Mouse (Mus musculus) heart, adult 2 months (tissue): ENCODE data around the gene Retsat. TPM values are rescaled to one million over a fixed set of nuclear protein-coding genes. Genes with fewer than 3 reads are reported as not detected.
A peak's percentile ranks its signal among the peaks of the same experiment; 100 is the strongest.

ENCODE experiments used
- DNase-seq, 2 experiments: peaks; one replicate each; pipeline ENCODE4 v3.0.0; 2021
- H3K27ac ChIP-seq: fragments of 200-600 bp; 2 replicates; pipeline ENCODE4 v1.8.1; 2022
- H3K27me3 ChIP-seq: fragments of 200-500 bp; 2 replicates; pipeline ENCODE4 v1.6.1; 2012; ENCODE audit warnings: mild to moderate bottlenecking, low read length, inconsistent platforms, mixed read lengths; ENCODE audit not compliant: control insufficient read depth, insufficient read depth
- H3K36me3 ChIP-seq: fragments of 200-500 bp; 2 replicates; pipeline ENCODE4 v1.6.1; 2012; ENCODE audit warnings: low read length, inconsistent platforms; ENCODE audit not compliant: control insufficient read depth, insufficient read depth
- H3K4me1 ChIP-seq: fragments of 200-500 bp; 2 replicates; pipeline ENCODE4 v1.6.1; 2011; ENCODE audit warnings: low read length; ENCODE audit not compliant: control insufficient read depth, insufficient read depth
- H3K4me3 ChIP-seq: fragments of 200-600 bp; 2 replicates; pipeline ENCODE4 v1.8.1; 2022
- H3K79me2 ChIP-seq: fragments of 200-500 bp; replicated peaks from 2 replicates; pipeline ENCODE4 v1.6.1; 2012; ENCODE audit warnings: mild to moderate bottlenecking, inconsistent platforms, low read length, moderate library complexity, mixed read lengths; ENCODE audit not compliant: control insufficient read depth, insufficient read depth
- H3K9ac ChIP-seq: fragments of 200-500 bp; 2 replicates; pipeline ENCODE4 v1.6.1; 2012; ENCODE audit warnings: low read depth, mild to moderate bottlenecking, control low read depth, inconsistent platforms, low read length, mixed read lengths
- CTCF ChIP-seq: fragments of 200-600 bp; IDR thresholded peaks from 2 replicates; pipeline ENCODE4 v1.8.1; 2022; ENCODE audit warnings: antibody characterized with exemption, mild to moderate bottlenecking, moderate library complexity
- EP300 ChIP-seq: fragments of 200-500 bp; IDR thresholded peaks from 2 replicates; pipeline ENCODE4 v1.6.1; 2011; ENCODE audit warnings: low read depth, low read length, control low read depth; ENCODE audit not compliant: insufficient read depth
- POLR2A ChIP-seq: fragments of 200-500 bp; IDR thresholded peaks from 2 replicates; pipeline ENCODE4 v1.6.1; 2011; ENCODE audit warnings: mild to moderate bottlenecking, low read depth, low read length, control low read depth; ENCODE audit not compliant: insufficient read depth
- WGBS: fragments of 180-500 bp; shearing (Covaris S2); methylation state at CpG from one replicate; pipeline ENCODE4 v1.1.7; 2018; 5-methylcytosine and 5-hydroxymethylcytosine counted together
- intact Hi-C: fragments of 180-260 bp; cut with DNase I; formaldehyde crosslinking; loops from one replicate; pipeline ENCODE4 v1.15.1; 2025
- polyA plus RNA-seq: library from polyadenylated mRNA; depleted of rRNA; stranded (reverse); fragments of >200 nt; gene quantifications from 2 replicates; pipeline ENCODE4 v1.2.3, GENCODE M21; 2012
- total RNA-seq, 2 experiments: library from RNA; stranded (reverse); gene quantifications; 2 replicates each; pipeline ENCODE4 v1.2.3; 2021

Retsat gene
- total and polyA plus RNA-seq, 3 experiments: 57.1 to 181 (median 155) TPM

- DNase-seq: peak; percentile 44 to 55
- Histone ChIP-seq H3K9ac (no peak overlapping the region), H3K4me1 (no peaks in the 10 kb centered on the region; the same call in 1 of the 2 replicates), H3K27me3 (no peaks in the 10 kb centered on the region), H3K4me3 (no peak overlapping the region), H3K36me3 (no peaks in the 10 kb centered on the region), H3K79me2 (no peaks in the 10 kb centered on the region), H3K27ac (no peak overlapping the region)
- TF ChIP-seq POLR2A: no peak
- TF ChIP-seq CTCF: no peak
- no peak for TF ChIP-seq EP300
- 86% methylated on average over 8 of the region's 8 CpGs for WGBS
- intact Hi-C loops: no loop called here
Measured at GRCm38 (mm10) chr6:72623661-72624402, 25.6 kb downstream of the Retsat start.

GRCm38 (mm10) chr6:72626391-72626790 lies 28.1 kb downstream of the Retsat start:
- no peak for DNase-seq
- H3K36me3 ChIP-seq: no peaks in the 10 kb centered on the region
- H3K4me3 ChIP-seq: no peak overlapping the region
- no peak for TF ChIP-seq EP300
- no peak for TF ChIP-seq CTCF
- TF ChIP-seq POLR2A: no peak
- no peaks in the 10 kb centered on the region for H3K27me3 ChIP-seq
- 81% methylated on average over 7 of the region's 7 CpGs for WGBS
- no peaks in the 10 kb centered on the region for H3K79me2 ChIP-seq
- H3K9ac ChIP-seq: no peak overlapping the region
- no peaks in the 10 kb centered on the region; the same call in 1 of the 2 replicates for H3K4me1 ChIP-seq
- H3K27ac ChIP-seq: no peak overlapping the region
- intact Hi-C loops: no loop called here

GRCm38 (mm10) chr6:72627276-72627675 lies 29.0 kb downstream of the Retsat start:
- DNase-seq: no peak
- H3K36me3 ChIP-seq: no peaks in the 10 kb centered on the region
- no peak overlapping the region for H3K9ac ChIP-seq
- no peaks in the 10 kb centered on the region for H3K79me2 ChIP-seq
- TF ChIP-seq EP300 (no peak), CTCF (no peak), POLR2A (no peak)
- H3K27ac ChIP-seq: no peak overlapping the region
- H3K4me1 ChIP-seq: no peaks in the 10 kb centered on the region; the same call in 1 of the 2 replicates
- H3K4me3 ChIP-seq: no peak overlapping the region
- H3K27me3 ChIP-seq: no peaks in the 10 kb centered on the region
- 92% methylated on average over 16 of the region's 16 CpGs for WGBS
- intact Hi-C loops: no loop called here

GRCm38 (mm10) chr6:72630370-72630769 lies 32.1 kb downstream of the Retsat start:
- WGBS: 86% methylated on average over 2 of the region's 2 CpGs
- no peaks in the 10 kb centered on the region for H3K79me2 ChIP-seq
- H3K27ac ChIP-seq: no peak overlapping the region
- H3K36me3 ChIP-seq: no peaks in the 10 kb centered on the region
- no peaks in the 10 kb centered on the region for H3K27me3 ChIP-seq
- H3K4me3 ChIP-seq: no peak overlapping the region
- no peak for DNase-seq
- H3K9ac ChIP-seq: no peak overlapping the region
- H3K4me1 ChIP-seq: no peaks in the 10 kb centered on the region
- no peak for TF ChIP-seq EP300
- no peak for TF ChIP-seq POLR2A
- no peak for TF ChIP-seq CTCF
- intact Hi-C loops: loop anchor here (5.0 kb wide), 1 partner anchor 37 kb away; no protein-coding TSS in a partner anchor

GRCm38 (mm10) chr6:72630961-72631360 lies 32.7 kb downstream of the Retsat start:
- no peaks in the 10 kb centered on the region for H3K79me2 ChIP-seq
- H3K4me1 ChIP-seq: no peaks in the 10 kb centered on the region
- H3K9ac ChIP-seq: no peak overlapping the region
- 93% methylated on average over 14 of the region's 14 CpGs for WGBS
- H3K36me3 ChIP-seq: no peaks in the 10 kb centered on the region
- DNase-seq: no peak
- H3K4me3 ChIP-seq: no peak overlapping the region
- intact Hi-C loops: loop anchor here (5.0 kb wide), 1 partner anchor 36 kb away; no protein-coding TSS in a partner anchor
- no peak for TF ChIP-seq CTCF
- TF ChIP-seq EP300: no peak
- TF ChIP-seq POLR2A: no peak
- no peaks in the 10 kb centered on the region for H3K27me3 ChIP-seq
- no peak overlapping the region for H3K27ac ChIP-seq

GRCm38 (mm10) chr6:72631700-72632099 lies 33.4 kb downstream of the Retsat start:
- Histone ChIP-seq H3K27ac (no peak overlapping the region), H3K4me3 (no peak overlapping the region), H3K27me3 (no peaks in the 10 kb centered on the region), H3K36me3 (no peaks in the 10 kb centered on the region), H3K4me1 (peaks cover 4% of the 10 kb centered on the region), H3K9ac (no peak overlapping the region), H3K79me2 (no peaks in the 10 kb centered on the region)
- DNase-seq: no peak
- WGBS: 87% methylated on average over 6 of the region's 6 CpGs
- no peak for TF ChIP-seq POLR2A
- no peak for TF ChIP-seq EP300
- no peak for TF ChIP-seq CTCF
- intact Hi-C loops: loop anchor here (5.0 kb wide), 1 partner anchor 36 kb away; no protein-coding TSS in a partner anchor
